Comparison of ENCODE assay signal across 29 mouse cellular contexts in genomic region chr1:171963613-171964012, GRCm38 (mm10). TPM values are rescaled to one million over a fixed set of nuclear protein-coding genes. Genes with fewer than 3 reads are reported as not detected.
DNase-seq lines count a peak whose midpoint lies in the region; ATAC-seq and TF ChIP-seq lines count a peak whose summit lies in the region.
"Had no signal": no experiment of that assay in that cellular context is flagged by ENCODE, and none has a peak within 500 bp of the region (broad histone marks: within the 10 kb centered on the region; RNA-seq: fewer than 3 reads in every experiment).

No protein-coding gene starts in this region.

- 21% methylated on average over 6 of the region's 6 CpGs for WGBS in spleen, adult 2 months
- WGBS in liver, postnatal 0 days (ENCODE audit: insufficient replicate concordance), result 56% methylated on average over 6 of the region's 6 CpGs
- 77% methylated on average over 6 of the region's 6 CpGs for WGBS in forebrain, postnatal 0 days

- no peak for DNase-seq in spleen, adult 2 months (ENCODE audit: low read depth in 1 of 2, low spot score in 2 of 2)
- no peak for DNase-seq in spleen, adult 18-20 months
- peak; percentile 68 for DNase-seq in CD4-positive, CD25-positive, alpha-beta regulatory T cell, adult 2 months (ENCODE audit: low read depth, low spot score)
- peak; percentile 54 for DNase-seq in T-cell, adult 2 months (ENCODE audit: low spot score)
- DNase-seq in liver, postnatal 0 days, result no peak
- DNase-seq in frontal cortex, postnatal 36 days (ENCODE audit: low spot score in 2 of 2), result no peak
- DNase-seq in forebrain, postnatal 0 days, result no peak
- DNase-seq: adrenal gland, postnatal 10 days; adrenal gland, postnatal 36 days; cerebellum, adult 18-20 months; cerebellum, adult 9-10 months; cerebellum, postnatal 25 days; gastrocnemius, postnatal 10 days; gastrocnemius, postnatal 36 days; heart, adult 2 months; heart, postnatal 36 days had no signal

- no peaks in the 10 kb centered on the region for H3K27me3 ChIP-seq in spleen, adult 2 months (ENCODE audit: control insufficient read depth, insufficient read depth, low read length)
- no peaks in the 10 kb centered on the region for H3K27me3 ChIP-seq in liver, postnatal 0 days (ENCODE audit: insufficient read depth, low read length)
- H3K27me3 ChIP-seq in forebrain, postnatal 0 days (ENCODE audit: insufficient read depth, low read length), result no peaks in the 10 kb centered on the region
- H3K27me3 ChIP-seq: embryonic facial prominence, embryonic 12.5 days; embryonic facial prominence, embryonic 15.5 days; hindbrain, embryonic 13.5 days had no signal

- H3K36me3 ChIP-seq in spleen, adult 2 months (ENCODE audit: control insufficient read depth, insufficient read depth, low read length), result no peaks in the 10 kb centered on the region
- H3K36me3 ChIP-seq in liver, postnatal 0 days (replicated peaks; ENCODE audit: insufficient read depth, low read length), result no peaks in the 10 kb centered on the region
- no peaks in the 10 kb centered on the region for H3K36me3 ChIP-seq in forebrain, postnatal 0 days (ENCODE audit: insufficient read depth)
- H3K36me3 ChIP-seq: embryonic facial prominence, embryonic 12.5 days; embryonic facial prominence, embryonic 15.5 days; hindbrain, embryonic 10.5 days; hindbrain, embryonic 13.5 days had no signal

- H3K9ac ChIP-seq in liver, postnatal 0 days (replicated peaks), result no peak overlapping the region
- no peak overlapping the region for H3K9ac ChIP-seq in forebrain, postnatal 0 days
- H3K9ac ChIP-seq: embryonic facial prominence, embryonic 12.5 days; embryonic facial prominence, embryonic 15.5 days; hindbrain, embryonic 13.5 days had no signal

- 0 out of 2 replicates have a peak overlapping the region, but pooled peaks have one; percentile 17 for H3K27ac ChIP-seq in spleen, adult 2 months (ENCODE audit: insufficient read depth, low read length)
- H3K27ac ChIP-seq in liver, postnatal 0 days (ENCODE audit: low read depth), result no peak overlapping the region
- H3K27ac ChIP-seq in forebrain, postnatal 0 days (ENCODE audit: low read depth, low read length), result no peak overlapping the region
- H3K27ac ChIP-seq: embryonic facial prominence, embryonic 12.5 days; embryonic facial prominence, embryonic 15.5 days; heart, adult 2 months; hindbrain, embryonic 10.5 days; hindbrain, embryonic 13.5 days had no signal

- ATAC-seq in inflammation-experienced regulatory T-cells, adult 6 months, result peak; percentile 83
- ATAC-seq in liver, postnatal 0 days, result no peak
- no peak for ATAC-seq in forebrain, postnatal 0 days
- ATAC-seq: forebrain, embryonic 14.5 days; hindbrain, embryonic 16.5 days had no signal

- H3K4me2 ChIP-seq in liver, postnatal 0 days (ENCODE audit: low read depth, low read length), result no peak overlapping the region
- H3K4me2 ChIP-seq in forebrain, postnatal 0 days (ENCODE audit: low read depth), result no peak overlapping the region
- H3K4me2 ChIP-seq: embryonic facial prominence, embryonic 12.5 days; embryonic facial prominence, embryonic 15.5 days; heart, embryonic 11.5 days; hindbrain, embryonic 13.5 days had no signal

- peaks cover 18% of the 10 kb centered on the region for H3K4me1 ChIP-seq in spleen, adult 2 months (ENCODE audit: control insufficient read depth, insufficient read depth, insufficient read length)
- no peaks in the 10 kb centered on the region for H3K4me1 ChIP-seq in liver, postnatal 0 days (ENCODE audit: insufficient read depth)
- H3K4me1 ChIP-seq in forebrain, postnatal 0 days (ENCODE audit: insufficient read depth), result no peaks in the 10 kb centered on the region
- H3K4me1 ChIP-seq: embryonic facial prominence, embryonic 12.5 days; embryonic facial prominence, embryonic 15.5 days; hindbrain, embryonic 10.5 days; hindbrain, embryonic 13.5 days had no signal

- H3K4me3 ChIP-seq in spleen, adult 2 months (ENCODE audit: extremely low read depth, insufficient read depth, insufficient read length), result no peak overlapping the region
- H3K4me3 ChIP-seq in liver, postnatal 0 days (ENCODE audit: low read depth, low read length), result no peak overlapping the region
- H3K4me3 ChIP-seq in forebrain, postnatal 0 days (ENCODE audit: low read depth, low read length), result no peak overlapping the region
- H3K4me3 ChIP-seq: embryonic facial prominence, embryonic 12.5 days; embryonic facial prominence, embryonic 15.5 days; heart, adult 2 months; hindbrain, embryonic 10.5 days; hindbrain, embryonic 13.5 days had no signal

- TF ChIP-seq POLR2A in spleen, adult 2 months (IDR thresholded peaks at IDR 0.05; ENCODE audit: low read depth, low read length), result no peak

- TF ChIP-seq EP300 in liver, postnatal 0 days (IDR thresholded peaks at IDR 0.05; ENCODE audit: low read depth), result no peak

- no peaks in the 10 kb centered on the region for H3K9me3 ChIP-seq in liver, postnatal 0 days (ENCODE audit: low read length)
- H3K9me3 ChIP-seq in forebrain, postnatal 0 days (ENCODE audit: low read length), result no peaks in the 10 kb centered on the region
- H3K9me3 ChIP-seq: embryonic facial prominence, embryonic 12.5 days; embryonic facial prominence, embryonic 15.5 days; hindbrain, embryonic 10.5 days; hindbrain, embryonic 13.5 days had no signal

- TF ChIP-seq CTCF in spleen, adult 2 months (IDR thresholded peaks at IDR 0.05; ENCODE audit: extremely low read depth, insufficient read depth, insufficient read length, insufficient replicate concordance), result no peak
- TF ChIP-seq CTCF in liver, postnatal 0 days (IDR thresholded peaks at IDR 0.05; ENCODE audit: low read depth), result no peak
- TF ChIP-seq CTCF in forebrain, postnatal 0 days (IDR thresholded peaks at IDR 0.05; ENCODE audit: low read depth), result no peak

RNA-seq across cellular contexts. Expression of gene Slamf6, which starts 46.3 kb away (rescaled TPM):
- 17.1 and 22.0 TPM in 2 replicates for polyA plus RNA-seq in spleen, adult 2 months (2012; rRNA removed)
- polyA plus RNA-seq in inflammation-experienced regulatory T-cells, adult 6 months (2017; shearing (Covaris generic)), result 100 to 1,000 TPM; 306 to 408 (median 373) TPM
- polyA plus RNA-seq in liver, postnatal 0 days (2015; fragmentation: Nextera tagmentation; extraction: Ambion mirVana), result 6.8 and 7.2 TPM in 2 replicates
- total RNA-seq in forebrain, postnatal 0 days (2014; rRNA removed), result not detected in 2 replicates
- 0.14 and 0.34 TPM in 2 replicates for polyA plus RNA-seq in forebrain, postnatal 0 days (2015; fragmentation: Nextera tagmentation; extraction: Ambion mirVana)
- total RNA-seq: gastrocnemius, adult 18-20 months; MEL had no signal
- polyA plus RNA-seq: C2C12; forebrain, embryonic 11.5 days; forebrain, embryonic 14.5 days; heart, embryonic 11.5 days; hindbrain, embryonic 10.5 days; hindbrain, embryonic 13.5 days; hindbrain, embryonic 16.5 days; intestine, embryonic 14.5 days had no signal

Comparison
In these comparisons a context has a peak if more than half of its experiments do, and no peak if none do; other contexts are left out.
1. DNase-seq: peak in CD4-positive, CD25-positive, alpha-beta regulatory T cell, adult 2 months (single experiment) and T-cell, adult 2 months (single experiment); none in spleen, adult 2 months (0 of 2), spleen, adult 18-20 months (0 of 2), liver, postnatal 0 days (single experiment), frontal cortex, postnatal 36 days (0 of 2) and forebrain, postnatal 0 days (single experiment).
2. RNA of gene Slamf6, which starts 46.3 kb away (polyA plus RNA-seq): 306 to 408 TPM in inflammation-experienced regulatory T-cells, adult 6 months; 17.1 to 22.0 TPM in spleen, adult 2 months, 6.8 to 7.2 TPM in liver, postnatal 0 days and 0.14 to 0.34 TPM in forebrain, postnatal 0 days; every median in the first group is over 10 times any median in the second.